Mouse (Mus musculus) frontal cortex, postnatal 14 days (tissue): ENCODE results near the gene Mmd2.

ENCODE experiments used
- DNase-seq, 2 experiments: peaks; one replicate each; pipeline ENCODE4 v3.0.0; 2022; ENCODE audit warnings: low spot score in 2 of 2

Gene Mmd2

DNA sequence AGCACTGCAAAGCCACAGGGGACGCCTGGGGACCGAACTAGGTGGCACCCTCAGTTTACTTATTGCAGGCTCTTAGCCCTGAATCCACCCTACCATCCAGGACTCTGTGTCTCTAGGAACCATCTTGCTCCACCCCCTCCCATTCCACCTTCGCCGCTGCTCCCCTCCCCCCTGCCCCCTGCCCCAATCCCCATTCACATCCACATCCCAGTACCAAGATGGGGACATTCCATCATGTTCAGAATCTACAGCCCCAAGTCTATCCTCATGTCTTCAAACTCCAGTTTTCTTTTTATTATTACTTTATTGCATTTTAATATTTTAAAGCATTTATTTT is 357 bp upstream of the Mmd2 start:
- DNase-seq: no peak

DNA sequence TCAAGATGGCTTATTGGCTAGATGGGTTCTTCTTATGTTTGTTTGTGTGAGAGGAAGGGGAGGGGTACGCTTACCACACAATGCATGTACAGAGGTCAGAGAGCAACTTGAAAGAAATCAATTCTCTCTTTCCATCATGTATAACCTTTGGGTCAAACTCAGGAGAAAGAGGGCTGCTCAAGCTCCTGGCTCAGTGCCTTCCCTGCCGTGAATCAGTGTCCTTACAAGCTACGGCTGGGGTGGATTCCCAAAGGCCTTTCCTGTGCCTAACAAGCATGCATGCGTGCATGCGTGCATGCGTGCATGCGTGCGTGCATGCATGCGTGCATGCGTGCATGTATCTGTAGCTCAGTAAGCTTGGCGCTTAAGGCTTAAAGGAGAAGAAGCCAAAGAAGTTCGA is 3.3 kb downstream of the Mmd2 start:
- DNase-seq: no peak

DNA sequence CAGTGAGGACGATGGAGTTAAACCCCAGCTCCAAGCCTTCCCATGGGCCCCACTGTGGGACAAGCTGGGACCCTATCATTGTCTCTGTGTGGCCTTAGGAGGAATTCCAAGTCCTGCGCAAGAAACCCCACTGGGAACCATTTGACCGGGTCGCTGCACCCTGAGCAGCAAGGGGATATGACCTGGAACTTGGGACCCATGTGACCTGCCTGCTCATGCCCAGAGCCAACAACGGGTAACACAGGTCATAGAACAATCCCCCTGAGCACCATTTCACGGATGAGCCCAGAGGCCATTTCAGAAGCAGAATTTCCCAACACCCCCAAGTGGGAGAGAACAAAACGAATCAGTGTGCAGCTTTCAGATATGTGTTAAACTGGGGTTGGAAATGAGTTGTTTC is 4.2 kb downstream of the Mmd2 start:
- DNase-seq: no peak

DNA sequence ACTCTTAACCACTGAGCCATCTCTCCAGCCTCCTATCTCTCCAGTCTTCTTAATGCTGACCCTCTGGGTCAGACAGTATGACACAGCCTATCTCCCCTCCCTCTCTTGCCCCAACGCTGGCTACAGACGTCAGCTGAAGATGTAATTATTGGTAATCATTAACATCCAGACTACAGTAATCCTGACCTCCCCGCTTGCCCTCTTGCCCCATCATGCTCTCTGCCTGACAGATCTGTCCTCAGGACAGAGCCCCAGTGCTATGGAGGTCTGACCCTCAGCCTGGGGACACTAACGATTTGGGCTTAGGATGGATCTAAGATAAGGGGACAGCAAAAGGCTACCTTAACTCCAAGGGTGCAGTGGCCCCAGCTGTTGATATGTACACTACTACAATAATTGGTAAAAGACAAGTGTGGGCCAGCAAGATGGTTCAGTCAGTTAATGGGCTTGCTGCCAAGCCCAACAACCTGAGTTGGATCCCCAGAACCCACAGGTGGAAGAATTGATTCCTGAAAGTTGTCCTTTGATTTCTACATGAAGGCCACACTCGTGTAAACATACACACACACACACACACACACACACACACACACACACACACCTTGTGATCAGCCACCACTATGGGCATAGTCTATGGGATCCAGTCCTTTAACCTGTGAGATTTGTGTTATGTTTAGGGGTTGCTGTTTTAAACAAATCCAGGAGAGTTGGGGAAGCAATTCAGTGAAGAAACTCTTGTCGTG is 10.8 kb downstream of the Mmd2 start:
- DNase-seq: no peak

DNA sequence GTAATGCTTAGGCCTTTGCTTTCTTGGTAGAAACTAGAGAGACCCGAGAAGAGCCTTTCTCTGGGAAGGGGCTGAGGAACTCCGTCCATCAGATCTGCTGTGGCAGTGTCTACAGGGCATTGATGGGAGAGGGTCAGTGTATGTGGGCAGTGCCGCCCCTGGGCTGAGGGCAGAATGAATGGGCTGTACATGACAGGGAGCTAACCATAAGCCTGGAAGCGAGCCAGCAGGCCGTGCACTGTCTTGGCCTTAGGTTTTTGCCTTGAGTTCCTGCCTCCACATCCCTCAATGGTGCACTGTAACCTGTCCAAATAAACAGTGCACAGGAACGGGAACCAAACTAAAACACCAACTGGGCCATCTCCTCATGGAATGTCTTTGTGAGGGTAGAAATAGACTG is 11.9 kb downstream of the Mmd2 start:
- no peak for DNase-seq

DNA sequence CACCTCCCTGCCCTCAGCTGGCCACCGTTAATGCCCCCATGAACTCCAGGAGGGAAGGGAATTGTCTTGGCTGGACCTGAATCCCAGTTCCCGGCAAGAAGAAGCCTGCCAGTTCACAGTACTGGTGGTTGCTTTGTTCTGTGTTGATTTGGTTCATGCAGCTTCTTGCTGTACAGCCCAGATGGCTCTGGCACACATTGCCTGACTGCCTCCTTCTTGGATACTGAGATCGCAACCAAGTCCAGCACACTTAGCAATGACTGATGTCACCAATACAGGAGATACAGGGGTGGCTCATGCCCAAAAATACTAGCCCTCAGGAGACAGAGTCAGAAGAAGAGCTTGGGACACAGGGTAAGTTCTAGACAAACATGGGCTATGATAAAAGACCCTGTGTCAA is 12.9 kb downstream of the Mmd2 start:
- no peak for DNase-seq

DNA sequence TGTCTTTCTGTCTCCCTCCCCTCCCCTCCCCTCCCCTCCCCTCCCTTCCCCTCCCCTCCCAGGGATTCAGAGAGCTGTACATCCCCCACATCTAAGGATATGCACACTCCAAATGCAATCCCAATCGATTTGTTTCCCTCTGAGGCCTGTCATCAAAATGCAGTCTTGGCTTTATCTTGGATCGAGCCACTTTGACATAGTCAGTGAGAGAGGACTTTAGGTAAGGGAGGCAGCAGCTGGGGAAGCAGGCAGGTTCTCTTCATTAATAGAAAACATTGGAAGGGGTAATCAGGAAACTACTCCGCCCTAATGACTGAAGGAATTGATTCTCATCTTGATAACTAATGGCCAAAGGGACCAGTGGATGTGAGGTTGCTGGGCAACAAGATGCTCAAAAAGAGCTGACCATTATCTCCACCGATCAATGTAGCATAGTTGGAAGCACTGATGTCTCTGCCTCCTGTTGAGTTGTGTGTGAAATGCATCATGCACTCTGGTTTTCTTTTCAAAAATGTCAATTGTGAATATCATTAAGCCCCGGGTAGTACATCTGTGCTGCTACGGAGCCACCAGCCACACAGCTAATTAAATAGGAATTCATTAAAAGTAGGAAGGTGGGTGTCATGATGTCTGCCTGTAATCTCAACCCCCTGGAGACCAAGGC is 17.5 kb downstream of the Mmd2 start:
- no peak for DNase-seq

DNA sequence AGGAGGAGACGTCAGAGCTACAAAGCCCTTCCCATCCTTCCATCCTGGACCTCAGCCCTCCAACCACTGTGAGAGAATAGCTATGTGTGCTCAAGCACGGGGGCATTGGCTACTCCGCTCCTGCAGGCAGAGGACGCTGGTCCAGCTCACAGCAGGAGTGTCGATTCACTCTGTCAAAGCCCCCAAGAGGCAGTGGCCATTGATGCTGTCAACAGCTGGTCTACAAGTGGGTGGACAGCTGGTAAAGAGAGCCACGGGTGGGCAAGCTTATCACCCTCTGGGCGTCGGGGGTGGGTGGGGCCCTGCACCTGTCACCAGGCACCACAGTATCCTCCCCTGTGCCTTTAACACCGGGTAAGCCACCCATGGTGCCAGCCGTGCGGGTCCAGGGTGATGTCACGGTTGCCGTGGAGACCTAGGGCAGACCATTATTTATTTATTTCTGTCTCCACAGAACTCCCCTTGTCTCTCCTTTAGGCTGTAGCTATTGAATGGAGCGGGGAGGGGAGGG is 24.9 kb downstream of the Mmd2 start:
- peak; percentile 43 to 77 for DNase-seq

DNA sequence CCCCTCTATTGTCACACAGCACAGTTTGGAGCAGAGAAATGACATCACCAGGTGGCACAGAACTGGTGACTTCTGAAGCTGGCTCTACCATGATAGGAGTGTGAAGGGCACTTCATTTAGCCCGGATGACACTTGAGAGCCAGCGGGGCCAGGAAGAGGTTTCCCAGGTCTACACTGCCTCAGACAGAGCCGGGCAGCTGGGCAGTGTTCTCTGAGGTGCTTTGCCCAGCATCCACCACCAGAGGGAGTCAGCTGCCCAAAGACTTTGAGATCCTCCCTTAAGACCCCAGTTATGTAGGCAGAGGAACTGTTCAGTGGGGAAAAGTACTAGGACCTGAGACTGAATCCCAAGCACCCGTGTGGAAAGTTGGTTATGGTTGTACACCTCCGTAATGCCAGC is 27.1 kb downstream of the Mmd2 start:
- peak; percentile 56 to 68 for DNase-seq

DNA sequence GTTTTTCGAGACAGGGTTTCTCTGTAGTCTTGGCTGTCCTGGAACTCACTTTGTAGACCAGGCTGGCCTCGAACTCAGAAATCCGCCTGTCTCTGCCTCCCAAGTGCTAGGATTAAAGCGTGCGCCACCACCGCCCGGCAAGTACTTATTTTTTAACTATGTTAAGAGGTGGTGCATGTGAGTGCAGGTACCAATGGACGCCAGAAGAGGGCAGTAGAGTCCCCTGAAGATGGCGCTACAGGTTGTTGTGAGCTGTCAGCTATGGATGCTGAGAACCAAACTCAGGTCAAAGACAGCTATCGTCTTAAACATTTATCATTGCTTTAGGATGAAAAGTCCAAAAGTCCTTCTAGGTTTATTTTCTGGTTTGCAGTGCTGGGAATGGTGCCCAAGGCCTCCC is 30.4 kb downstream of the Mmd2 start:
- DNase-seq: no peak

DNA sequence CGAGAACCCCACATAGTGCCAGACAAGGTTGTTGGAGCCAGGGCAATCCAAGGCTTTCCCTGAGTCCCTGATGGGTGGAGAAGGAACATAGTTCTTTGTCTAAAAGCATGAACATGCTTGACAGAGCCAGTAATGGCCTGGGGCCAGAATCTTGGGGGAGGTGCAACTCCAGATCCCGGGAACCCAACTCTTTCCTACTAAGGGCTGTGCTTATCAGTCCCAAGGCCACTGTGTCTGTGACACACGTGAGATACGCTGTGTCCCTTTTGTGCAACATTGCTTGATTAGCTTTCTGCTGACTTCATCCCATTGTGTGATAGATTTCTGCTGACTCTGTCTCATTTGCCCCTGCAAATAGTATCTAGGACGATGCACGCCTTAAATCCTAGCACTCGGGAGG is 31.8 kb downstream of the Mmd2 start:
- no peak for DNase-seq

DNA sequence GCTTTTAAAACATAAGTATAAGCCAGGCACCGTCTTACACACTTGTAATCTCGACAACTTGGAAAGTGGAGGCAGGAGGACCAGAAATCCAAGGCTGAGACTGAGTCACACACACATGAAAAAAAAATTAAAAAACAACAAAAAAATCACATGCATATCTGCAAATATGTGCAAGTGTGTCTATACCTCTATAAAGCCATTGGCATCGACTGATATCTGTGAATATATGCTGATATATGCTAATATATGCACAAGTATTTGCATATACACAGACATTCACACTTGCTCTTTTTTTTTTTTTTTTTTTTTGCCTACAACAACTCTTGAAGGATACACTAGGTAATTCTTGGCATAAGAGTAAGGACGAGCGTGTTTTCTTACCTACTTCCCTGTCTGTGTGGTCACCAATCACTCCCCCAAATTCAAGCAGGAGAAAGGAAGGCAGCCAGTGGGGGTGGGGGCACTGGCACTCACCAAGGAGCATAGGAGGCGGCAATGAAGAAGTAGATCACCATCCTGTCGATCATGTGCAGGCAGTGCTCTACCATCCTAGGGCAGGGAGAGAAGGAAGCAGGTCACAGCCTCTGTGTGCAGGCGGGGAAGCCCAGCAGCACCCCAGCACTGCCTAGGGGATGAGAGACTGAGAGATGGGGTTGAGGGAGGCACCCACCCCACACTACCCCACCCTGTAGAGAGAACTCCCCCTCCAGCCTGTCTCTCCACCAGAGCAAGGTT is 34.1 kb downstream of the Mmd2 start:
- no peak for DNase-seq

DNA sequence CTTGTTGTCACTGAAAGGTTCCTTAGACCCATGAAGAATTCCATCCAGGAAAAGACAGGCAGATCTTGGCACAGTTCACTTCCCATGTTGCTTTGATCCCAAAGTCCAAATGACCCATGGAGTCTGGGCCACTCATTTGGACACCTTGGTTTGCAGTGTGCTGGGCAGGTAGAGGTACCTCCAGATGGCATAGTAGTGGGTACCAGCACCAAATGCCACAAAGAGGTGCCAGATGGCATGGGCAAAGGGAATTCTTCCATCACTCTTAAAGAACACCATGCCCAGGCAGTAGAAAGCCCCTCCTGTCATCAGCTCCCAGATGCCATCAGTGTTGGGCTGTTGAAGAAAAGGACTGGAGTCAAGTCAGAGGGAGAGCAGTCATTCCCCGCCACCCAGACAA is 44.0 kb downstream of the Mmd2 start:
- no peak for DNase-seq

DNA sequence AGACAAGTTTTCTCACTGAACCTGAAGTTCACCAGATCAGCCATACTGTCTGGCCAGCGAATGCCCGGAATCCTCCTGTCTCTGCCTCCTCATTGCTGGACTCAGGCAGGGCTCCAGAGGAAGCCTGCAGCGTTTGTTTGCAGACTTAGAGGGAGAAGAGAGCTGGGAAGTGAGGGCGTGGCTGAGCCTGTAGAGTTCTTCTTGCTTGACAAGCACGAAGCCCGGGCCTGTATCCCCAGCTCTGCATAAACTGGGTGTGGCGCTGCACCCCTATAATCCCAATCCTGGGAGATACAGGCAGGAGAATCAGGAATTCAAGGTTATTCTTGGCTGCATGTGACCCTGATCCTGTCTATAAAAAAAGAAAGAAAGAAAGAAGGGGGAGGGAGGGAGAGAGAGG is 48.3 kb downstream of the Mmd2 start:
- no peak for DNase-seq

DNA sequence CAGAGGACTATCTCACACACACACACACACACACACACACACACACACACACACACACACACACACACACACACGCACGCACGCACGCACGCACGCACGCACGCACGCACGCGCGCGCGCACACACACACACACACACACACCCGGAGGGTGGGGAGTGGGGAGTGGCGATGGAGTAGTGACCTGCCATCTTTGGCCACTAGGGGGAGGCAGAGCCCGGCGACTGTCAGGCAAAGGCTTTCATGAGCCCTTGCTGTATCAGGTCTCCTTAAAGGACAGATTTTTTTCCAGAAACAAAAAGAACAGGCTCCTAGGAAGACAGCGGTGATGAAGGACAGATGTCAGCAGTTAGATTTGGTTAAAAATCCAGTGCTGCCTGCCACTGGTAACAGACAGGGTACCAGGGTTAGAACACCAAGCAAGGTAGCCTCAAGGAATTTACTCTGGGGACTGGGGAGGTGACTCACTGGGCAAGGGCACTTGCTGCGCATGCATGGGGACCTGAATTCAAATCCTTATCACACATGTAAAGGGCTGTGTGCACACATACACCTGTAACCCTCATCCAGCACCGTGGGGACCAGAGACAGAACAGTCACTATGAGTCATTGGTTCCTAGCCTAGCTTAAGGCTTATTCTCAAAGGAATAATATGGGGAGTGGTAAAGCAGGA is 51.1 kb downstream of the Mmd2 start:
- peak; percentile 77 to 85 for DNase-seq

DNA sequence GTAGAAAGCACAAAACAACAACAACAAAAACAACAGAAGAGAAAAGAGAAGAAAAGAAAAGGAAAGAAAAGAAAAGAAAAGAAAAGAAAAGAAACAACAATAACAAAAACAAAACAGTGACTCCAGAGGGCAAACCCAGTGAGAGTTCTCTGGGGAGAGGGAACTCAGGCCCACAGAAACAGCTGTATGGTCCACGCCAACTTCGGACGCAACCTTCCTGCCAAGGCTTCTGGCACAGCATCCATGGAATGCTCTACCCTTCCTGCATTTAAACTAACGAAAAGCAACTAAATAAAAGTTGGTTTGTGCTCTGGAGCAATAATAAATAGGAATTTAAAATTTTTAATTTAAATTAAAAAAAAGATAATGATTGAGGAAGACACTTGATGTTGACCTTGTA is 51.9 kb downstream of the Mmd2 start:
- DNase-seq: no peak

DNA sequence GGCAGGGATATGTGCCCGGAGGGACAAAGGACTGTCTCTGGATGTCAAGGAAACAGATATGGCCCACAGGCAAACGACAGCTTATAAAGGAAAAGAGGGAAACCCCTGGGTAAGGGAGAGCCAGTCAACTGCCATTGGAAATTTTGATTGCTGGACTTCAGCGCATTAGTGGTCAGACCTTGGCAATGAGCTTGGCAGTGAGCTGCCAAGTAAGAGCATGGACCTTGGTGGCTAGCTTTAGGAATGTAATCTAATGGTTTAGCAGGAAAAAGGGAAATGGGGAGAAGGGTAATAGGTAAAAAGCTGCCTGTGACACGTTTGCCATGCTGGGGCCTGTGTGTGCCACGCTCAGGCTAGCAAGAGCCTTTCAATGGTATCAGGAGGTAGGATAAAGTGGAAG is 52.7 kb downstream of the Mmd2 start:
- no peak for DNase-seq

DNA sequence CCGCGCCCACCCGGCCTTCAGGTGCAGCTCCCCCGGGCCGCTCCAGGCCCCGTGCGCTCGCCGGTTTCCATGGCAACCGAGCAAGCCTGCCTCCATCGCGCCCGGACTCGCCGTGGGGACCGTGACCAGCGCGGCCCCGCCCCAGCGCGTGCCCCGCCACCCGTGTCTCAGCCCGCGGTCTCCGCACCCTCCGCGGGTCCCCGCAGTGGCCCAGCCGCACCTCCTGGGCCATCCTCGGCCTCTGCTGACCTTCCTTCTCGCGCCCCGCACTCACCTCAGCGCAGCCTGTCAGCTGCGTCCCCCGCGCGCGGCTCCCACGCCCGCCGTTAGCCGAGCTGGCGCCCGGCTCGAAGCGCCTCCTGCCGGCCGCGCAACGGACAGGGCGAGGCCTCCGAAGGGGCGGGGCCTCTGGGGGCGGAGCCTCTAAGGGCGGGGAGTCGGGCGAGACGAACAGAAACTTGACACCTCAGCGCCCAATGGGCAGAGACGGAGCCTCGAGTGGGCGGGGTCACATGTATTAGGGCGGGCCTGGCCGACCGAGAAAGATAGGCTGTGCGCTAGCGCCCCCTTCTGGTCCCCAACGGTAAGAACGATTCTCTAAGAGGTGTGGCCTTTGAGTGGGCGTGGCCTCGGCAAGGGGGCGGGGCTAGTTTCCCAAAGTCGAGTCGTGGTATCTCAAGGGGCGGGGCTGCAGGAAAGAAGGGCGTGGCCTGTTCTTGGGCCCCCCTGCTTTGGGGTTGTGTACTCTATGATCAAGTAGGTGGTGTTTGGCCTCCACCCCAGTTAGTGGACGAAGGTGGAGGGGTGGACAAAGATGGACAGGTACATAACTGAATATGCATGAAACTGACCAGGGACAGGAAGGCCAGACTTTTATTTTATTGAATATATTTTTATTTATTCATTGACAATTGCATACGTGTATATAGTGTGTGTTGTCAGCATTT is 57.6 kb downstream of the Mmd2 start, which contains the start of gene Radil:
Gene Radil (minus strand): TSS at position 393 of the 947 bp plus-strand sequence.
- peak; percentile 98 for DNase-seq

DNA sequence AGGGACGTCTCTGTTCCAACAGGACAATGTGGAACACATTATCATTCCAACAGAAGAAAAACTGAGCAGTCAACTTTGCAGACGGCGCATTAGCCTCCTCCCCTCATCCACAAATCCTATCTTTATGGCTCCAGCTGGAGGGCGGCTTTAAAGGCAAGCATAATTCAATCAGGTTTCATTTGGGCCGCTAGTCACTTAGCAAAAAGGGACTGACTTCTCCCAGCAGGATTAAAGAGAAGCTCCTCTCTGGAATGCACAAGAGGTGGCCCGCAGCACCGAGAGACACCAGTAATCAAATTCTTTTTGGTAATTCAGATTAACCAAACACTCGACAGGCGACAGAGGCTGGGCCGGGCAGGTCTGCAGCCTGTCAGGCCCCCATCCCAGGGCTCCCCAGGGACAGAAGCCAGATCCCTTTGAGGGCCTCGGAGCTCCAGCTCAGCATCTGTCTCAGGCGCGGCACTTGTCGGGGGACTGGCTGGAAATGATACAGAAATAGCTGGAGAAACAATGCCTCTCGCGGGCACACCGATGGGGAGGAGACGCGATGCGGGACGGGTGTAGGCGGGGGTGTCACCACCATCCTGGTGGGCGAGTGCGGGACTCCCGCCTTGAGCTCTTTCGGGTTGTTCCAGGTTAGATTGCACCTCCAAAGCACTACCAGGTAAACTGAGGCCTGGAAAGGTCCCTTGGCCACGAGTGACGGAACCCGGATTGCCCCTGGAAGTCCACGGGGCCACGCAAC is 58.5 kb downstream of the Mmd2 start:
- peak; percentile 49 to 61 for DNase-seq

DNA sequence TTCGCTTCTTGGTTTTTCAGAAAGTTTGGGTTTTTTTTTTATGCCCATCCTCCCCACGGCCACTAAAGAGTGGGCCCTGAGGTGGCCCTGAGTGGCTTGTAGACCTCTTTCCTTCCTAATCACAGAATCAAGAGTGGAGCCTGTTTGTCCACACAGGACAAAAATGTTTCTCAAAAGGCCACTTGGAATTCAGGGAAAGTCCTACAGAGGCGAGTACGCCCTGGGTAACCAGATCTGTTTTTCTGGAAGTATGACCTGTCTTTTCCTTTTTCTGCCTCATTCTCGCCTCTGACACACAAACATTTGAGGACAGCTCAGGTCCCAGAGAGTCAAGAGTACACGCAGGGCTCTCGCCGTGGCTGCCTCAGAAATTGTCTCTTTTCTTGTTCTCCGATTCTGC is 59.2 kb downstream of the Mmd2 start:
- DNase-seq: no peak
